Mouse (Mus musculus): ENCODE measurements around the gene Herc4. TPM values are rescaled to one million over a fixed set of nuclear protein-coding genes. Genes with fewer than 3 reads are reported as not detected.
A peak's percentile ranks its signal among the peaks of the same experiment; 100 is the strongest.

The Herc4 gene
- total RNA-seq, 2 experiments from 2014 or later, result 30.3 to 38.1 TPM

- no peak for DNase-seq (ENCODE audit: low spot score in 2 of 2)
These were observed 2.2 kb downstream of the Herc4 start for GRCm38 (mm10) chr10:63245846-63246245.

- DNase-seq (ENCODE audit: low spot score in 2 of 2), result no peak
These were observed 3.8 kb downstream of the Herc4 start for GRCm38 (mm10) chr10:63247457-63247856.

GRCm38 (mm10) chr10:63248421-63248820 lies 4.8 kb downstream of the Herc4 start:
- no peak for DNase-seq (ENCODE audit: low spot score in 2 of 2)

GRCm38 (mm10) chr10:63258696-63259095 lies 15.1 kb downstream of the Herc4 start:
- no peak for DNase-seq (ENCODE audit: low spot score in 2 of 2)

- no peak for DNase-seq (ENCODE audit: low spot score in 2 of 2)
These were observed 15.7 kb downstream of the Herc4 start for GRCm38 (mm10) chr10:63259340-63259739.

- DNase-seq (ENCODE audit: low spot score in 2 of 2), result no peak
These were observed 24.3 kb downstream of the Herc4 start for GRCm38 (mm10) chr10:63267941-63268340.

- no peak for DNase-seq (ENCODE audit: low spot score in 2 of 2)
These were observed 28.8 kb downstream of the Herc4 start for GRCm38 (mm10) chr10:63272401-63272800.

- no peak for DNase-seq (ENCODE audit: low spot score in 2 of 2)
These were observed 29.3 kb downstream of the Herc4 start for GRCm38 (mm10) chr10:63272868-63273267.

- DNase-seq (ENCODE audit: low spot score in 2 of 2), result no peak
These were observed 33.4 kb downstream of the Herc4 start for GRCm38 (mm10) chr10:63277010-63277409.

- DNase-seq (ENCODE audit: low spot score in 2 of 2), result no peak
These were observed 36.2 kb downstream of the Herc4 start for GRCm38 (mm10) chr10:63279851-63280250.

GRCm38 (mm10) chr10:63282417-63282816 lies 38.8 kb downstream of the Herc4 start:
- DNase-seq (ENCODE audit: low spot score in 2 of 2), result no peak

GRCm38 (mm10) chr10:63282846-63283245 lies 39.2 kb downstream of the Herc4 start:
- DNase-seq (ENCODE audit: low spot score in 2 of 2), result no peak

- DNase-seq (ENCODE audit: low spot score in 2 of 2), result no peak
These were observed 58.7 kb downstream of the Herc4 start for GRCm38 (mm10) chr10:63302356-63302755.

GRCm38 (mm10) chr10:63308582-63309366 lies 65.2 kb downstream of the Herc4 start:
- DNase-seq (ENCODE audit: low spot score in 2 of 2), result peak; percentile 69 to 82

- no peak for DNase-seq (ENCODE audit: low spot score in 2 of 2)
These were observed 70.1 kb downstream of the Herc4 start for GRCm38 (mm10) chr10:63313726-63314125.

GRCm38 (mm10) chr10:63327091-63327490 lies 83.5 kb downstream of the Herc4 start:
- DNase-seq (ENCODE audit: low spot score in 2 of 2), result no peak

- no peak for DNase-seq (ENCODE audit: low spot score in 2 of 2)
These were observed 93.3 kb downstream of the Herc4 start for GRCm38 (mm10) chr10:63336901-63337300.

- DNase-seq (ENCODE audit: low spot score in 2 of 2), result no peak
These were observed 93.7 kb downstream of the Herc4 start for GRCm38 (mm10) chr10:63337326-63337725.

GRCm38 (mm10) chr10:63337951-63338836 lies 94.6 kb downstream of the Herc4 start:
- DNase-seq (ENCODE audit: low spot score in 2 of 2), result peak; percentile 32 to 39

GRCm38 (mm10) chr10:63338914-63339643 lies 95.5 kb downstream of the Herc4 start:
- peak; percentile 80 to 88 for DNase-seq (ENCODE audit: low spot score in 2 of 2)

- DNase-seq (ENCODE audit: low spot score in 2 of 2), result no peak
These were observed 97.7 kb downstream of the Herc4 start for GRCm38 (mm10) chr10:63341351-63341750.
